In genomic region chr17:83953656-83954055, GRCm38 (mm10) we compare ENCODE assay signal across 8 mouse cellular contexts.
DNase-seq lines count a peak whose midpoint lies in the region; ATAC-seq and TF ChIP-seq lines count a peak whose summit lies in the region.

No protein-coding gene starts in this region.

- WGBS in heart, embryonic 10.5 days, result 54% methylated on average over 7 of the region's 7 CpGs
- 54% methylated on average over 7 of the region's 7 CpGs for WGBS in embryonic facial prominence, embryonic 13.5 days
- WGBS in kidney, adult 2 months, result 66% methylated on average over 7 of the region's 7 CpGs
- WGBS in midbrain, embryonic 14.5 days, result 46% methylated on average over 7 of the region's 7 CpGs

- H3K4me2 ChIP-seq in embryonic facial prominence, embryonic 13.5 days, result no peak overlapping the region
- H3K4me2 ChIP-seq in midbrain, embryonic 14.5 days (ENCODE audit: low read length), result no peak overlapping the region

- peaks cover 70% of the 10 kb centered on the region for H3K4me1 ChIP-seq in heart, embryonic 10.5 days
- peaks cover 73% of the 10 kb centered on the region for H3K4me1 ChIP-seq in embryonic facial prominence, embryonic 13.5 days
- peaks cover 48% of the 10 kb centered on the region for H3K4me1 ChIP-seq in kidney, adult 2 months (ENCODE audit: control insufficient read depth, insufficient read depth, low read length)
- H3K4me1 ChIP-seq in midbrain, embryonic 14.5 days (ENCODE audit: control insufficient read depth, insufficient read depth, low read length), result peaks cover 27% of the 10 kb centered on the region

- no peak for TF ChIP-seq POLR2A in kidney, adult 2 months (IDR thresholded peaks at IDR 0.05; ENCODE audit: low read depth, low read length)

- no peaks in the 10 kb centered on the region for H3K27me3 ChIP-seq in heart, embryonic 10.5 days (ENCODE audit: insufficient read depth, poor library complexity, severe bottlenecking)
- H3K27me3 ChIP-seq in embryonic facial prominence, embryonic 13.5 days, result no peaks in the 10 kb centered on the region
- H3K27me3 ChIP-seq in kidney, adult 2 months (replicated peaks; ENCODE audit: control insufficient read depth, insufficient read depth, low read length), result no peaks in the 10 kb centered on the region
- H3K27me3 ChIP-seq in midbrain, embryonic 14.5 days (ENCODE audit: control insufficient read depth, insufficient read depth, low read length), result no peaks in the 10 kb centered on the region

- H3K36me3 ChIP-seq in heart, embryonic 10.5 days, result no peaks in the 10 kb centered on the region
- H3K36me3 ChIP-seq in embryonic facial prominence, embryonic 13.5 days, result no peaks in the 10 kb centered on the region
- no peaks in the 10 kb centered on the region for H3K36me3 ChIP-seq in kidney, adult 2 months (ENCODE audit: control insufficient read depth, insufficient read depth, low read length)
- no peaks in the 10 kb centered on the region for H3K36me3 ChIP-seq in midbrain, embryonic 14.5 days (ENCODE audit: control insufficient read depth, insufficient read depth, low read length)

- TF ChIP-seq CTCF in kidney, adult 2 months (conservative IDR thresholded peaks at IDR 0.05; ENCODE audit: insufficient read depth, insufficient read length, low read depth, low read length), result no peak

- intact Hi-C loops in heart, postnatal 25 days (cut with DNase I), result loop anchor here (2.0 kb wide), 1 partner anchor 41 kb away; no protein-coding TSS in a partner anchor

- H3K9ac ChIP-seq in embryonic facial prominence, embryonic 13.5 days, result peak overlapping the region; percentile 59; the same call in 1 of the 2 replicates
- no peak overlapping the region for H3K9ac ChIP-seq in midbrain, embryonic 14.5 days (replicated peaks; ENCODE audit: low read length)

- H3K9me3 ChIP-seq in heart, embryonic 10.5 days, result no peaks in the 10 kb centered on the region
- H3K9me3 ChIP-seq in embryonic facial prominence, embryonic 13.5 days, result no peaks in the 10 kb centered on the region
- H3K9me3 ChIP-seq in midbrain, embryonic 14.5 days (ENCODE audit: control insufficient read depth, low read length), result no peaks in the 10 kb centered on the region

- no peak for DNase-seq in heart, embryonic 10.5 days (ENCODE audit: low spot score)
- DNase-seq in heart, postnatal 25 days (ENCODE audit: low spot score), result no peak
- DNase-seq in kidney, adult 2 months, result peak; percentile 52
- no peak for DNase-seq in midbrain, embryonic 14.5 days
- no peak for DNase-seq in testis, postnatal 10 days (ENCODE audit: low spot score)
- DNase-seq in layer of hippocampus, postnatal 36 days, result no peak
- no peak for DNase-seq in thymus, postnatal 25 days

- peak overlapping the region; percentile 86 for H3K27ac ChIP-seq in heart, embryonic 10.5 days
- H3K27ac ChIP-seq in embryonic facial prominence, embryonic 13.5 days, result peak overlapping the region; percentile 95
- H3K27ac ChIP-seq in kidney, adult 2 months (ENCODE audit: insufficient read depth, low read depth, low read length), result peak overlapping the region; percentile 96
- H3K27ac ChIP-seq in midbrain, embryonic 14.5 days (replicated peaks; ENCODE audit: low read depth, low read length), result peak overlapping the region; percentile 86

- H3K4me3 ChIP-seq in heart, embryonic 10.5 days, result no peak overlapping the region
- no peak overlapping the region for H3K4me3 ChIP-seq in embryonic facial prominence, embryonic 13.5 days
- H3K4me3 ChIP-seq in kidney, adult 2 months (ENCODE audit: insufficient read depth, low read depth, low read length), result no peak overlapping the region
- no peak overlapping the region for H3K4me3 ChIP-seq in midbrain, embryonic 14.5 days (replicated peaks; ENCODE audit: low read depth, low read length)

- ATAC-seq in embryonic facial prominence, embryonic 13.5 days (ENCODE audit: insufficient number of reproducible peaks, insufficient read depth, low FRiP score, low TSS enrichment, low read depth), result no peak
- ATAC-seq in midbrain, embryonic 14.5 days (ENCODE audit: low FRiP score, low TSS enrichment), result no peak
